Mouse (Mus musculus) lung, embryonic 16.5 days (tissue): ENCODE measurements around the gene Zbtb46. TPM values are rescaled to one million over a fixed set of nuclear protein-coding genes. Genes with fewer than 3 reads are reported as not detected.

Source experiments
- ATAC-seq: fragments of 200-750 bp; cut with Nextera tagmentation; 2 replicates; pipeline ENCODE4 v1.8.0; 2017; ENCODE audit warnings: low read depth, mild to moderate bottlenecking, moderate library complexity
- H3K27ac ChIP-seq: fragments of 300-500 bp; sonication (generic); 2 replicates; pipeline ENCODE4 v1.5.1; 2014; ENCODE audit warnings: mild to moderate bottlenecking, control low read depth, low read length
- H3K27me3 ChIP-seq: fragments of 300-500 bp; sonication (generic); 2 replicates; pipeline ENCODE4 v1.6.1; 2014; ENCODE audit warnings: low read depth, low read length, mixed read lengths; ENCODE audit not compliant: control insufficient read depth, insufficient read depth
- H3K36me3 ChIP-seq: fragments of 300-500 bp; sonication (generic); 2 replicates; pipeline ENCODE4 v1.6.1; 2014; ENCODE audit warnings: low read length; ENCODE audit not compliant: control insufficient read depth, insufficient read depth
- H3K4me1 ChIP-seq: fragments of 300-500 bp; sonication (generic); replicated peaks from 2 replicates; pipeline ENCODE4 v1.6.1; 2014; ENCODE audit warnings: low read length, mixed read lengths; ENCODE audit not compliant: control insufficient read depth, insufficient read depth
- H3K4me2 ChIP-seq: fragments of 300-500 bp; sonication (generic); 2 replicates; pipeline ENCODE4 v1.6.1; 2014; ENCODE audit warnings: low read depth, low read length, control low read depth
- H3K4me3 ChIP-seq: fragments of 300-500 bp; sonication (generic); 2 replicates; pipeline ENCODE4 v1.5.1; 2014; ENCODE audit warnings: mild to moderate bottlenecking, low read length, control low read depth
- H3K9ac ChIP-seq: fragments of 300-500 bp; sonication (generic); 2 replicates; pipeline ENCODE4 v1.6.1; 2014; ENCODE audit warnings: low read length, control low read depth
- H3K9me3 ChIP-seq: fragments of 300-500 bp; sonication (generic); 2 replicates; pipeline ENCODE4 v1.6.1; 2016; ENCODE audit warnings: low read length; ENCODE audit not compliant: control insufficient read depth
- WGBS: fragments of 180-500 bp; shearing (Covaris S2); extraction: QIAGEN DNeasy Blood & Tissue Kit; methylation state at CpG from one replicate; pipeline ENCODE4 v1.1.7; 2014; 5-methylcytosine and 5-hydroxymethylcytosine counted together
- polyA plus RNA-seq: library from polyadenylated mRNA; unstranded; fragments of >200 nt; fragmentation: Nextera tagmentation; extraction: Ambion mirVana; gene quantifications from 2 replicates; pipeline ENCODE4 v1.2.1, GENCODE M21; 2015

Gene Zbtb46
- polyA plus RNA-seq, 1 experiment from 2014 or later: 15.2 TPM

- peaks cover 5% of the 10 kb centered on the region for H3K4me1 ChIP-seq
- WGBS: 96% methylated on average over 3 of the region's 3 CpGs
- H3K4me2 ChIP-seq: no peak overlapping the region
- H3K27ac ChIP-seq: no peak overlapping the region
- no peak for ATAC-seq
- H3K27me3 ChIP-seq: no peaks in the 10 kb centered on the region
- no peak overlapping the region for H3K4me3 ChIP-seq
- no peaks in the 10 kb centered on the region for H3K36me3 ChIP-seq
- H3K9me3 ChIP-seq: no peaks in the 10 kb centered on the region
- no peak overlapping the region for H3K9ac ChIP-seq
These were observed 65.1 kb downstream of the Zbtb46 start for GRCm38 (mm10) chr2:181394086-181394485.

DNA sequence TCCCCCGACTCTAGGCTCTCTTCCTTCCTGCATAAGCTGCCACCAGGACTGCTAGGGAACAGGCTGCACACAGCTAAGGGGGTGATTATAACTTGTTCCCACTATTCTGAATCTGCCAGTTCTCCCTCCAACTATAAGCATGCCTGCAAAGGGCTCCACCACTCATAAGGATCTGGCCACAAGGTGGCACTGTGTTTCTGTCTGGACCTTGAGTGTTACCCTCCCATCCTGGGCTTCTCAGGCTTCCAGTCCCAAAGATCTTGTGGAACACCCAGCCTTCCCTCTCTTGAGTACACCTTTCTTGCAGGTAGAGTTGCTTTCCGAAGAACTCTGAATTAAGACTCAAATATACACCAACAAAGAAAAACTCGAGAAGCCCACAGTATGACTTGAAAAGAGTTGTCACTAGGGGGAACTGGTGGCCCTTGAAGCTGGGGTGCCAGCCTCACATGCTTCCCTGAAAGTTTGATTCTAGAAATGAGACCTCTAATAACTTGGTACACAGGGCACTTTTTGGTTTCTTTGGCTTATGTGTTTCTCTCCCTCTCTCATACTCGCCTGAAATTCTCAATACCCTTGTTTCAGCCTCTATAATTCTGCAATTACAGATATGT, 66.5 kb downstream of the Zbtb46 start:
- H3K9ac ChIP-seq: no peak overlapping the region
- H3K4me1 ChIP-seq: peaks cover 4% of the 10 kb centered on the region
- no peaks in the 10 kb centered on the region for H3K9me3 ChIP-seq
- 22% methylated on average over 4 of the region's 4 CpGs for WGBS
- H3K4me3 ChIP-seq: no peak overlapping the region
- no peak overlapping the region for H3K27ac ChIP-seq
- H3K27me3 ChIP-seq: no peaks in the 10 kb centered on the region
- H3K36me3 ChIP-seq: no peaks in the 10 kb centered on the region
- peak; percentile 82 for ATAC-seq
- H3K4me2 ChIP-seq: no peak overlapping the region

DNA sequence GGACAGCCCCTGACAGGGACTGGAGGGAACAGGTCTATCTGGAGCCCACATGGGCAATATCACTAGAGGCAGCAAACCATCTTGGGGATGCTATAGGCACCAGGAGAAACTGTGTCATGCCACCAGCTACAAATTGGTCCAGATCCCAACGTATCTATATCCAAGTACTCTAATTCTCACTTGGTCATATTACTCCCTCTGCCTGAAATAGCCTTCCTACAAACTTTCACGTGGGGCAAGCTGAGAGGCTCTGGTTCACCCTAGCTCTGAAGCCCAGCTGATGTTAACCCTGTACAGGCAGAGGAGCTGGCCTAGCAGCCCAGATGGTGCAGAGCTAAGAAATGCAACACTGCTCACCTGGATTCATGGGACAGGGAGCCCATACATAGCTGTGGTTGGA, 67.7 kb downstream of the Zbtb46 start:
- ATAC-seq: no peak
- 70% methylated on average over 2 of the region's 2 CpGs for WGBS
- H3K27me3 ChIP-seq: no peaks in the 10 kb centered on the region
- H3K9me3 ChIP-seq: no peaks in the 10 kb centered on the region
- H3K4me3 ChIP-seq: no peak overlapping the region
- peaks cover 2% of the 10 kb centered on the region; the same call in 1 of the 2 replicates for H3K4me1 ChIP-seq
- H3K27ac ChIP-seq: no peak overlapping the region
- no peak overlapping the region for H3K9ac ChIP-seq
- H3K36me3 ChIP-seq: no peaks in the 10 kb centered on the region
- H3K4me2 ChIP-seq: no peak overlapping the region

DNA sequence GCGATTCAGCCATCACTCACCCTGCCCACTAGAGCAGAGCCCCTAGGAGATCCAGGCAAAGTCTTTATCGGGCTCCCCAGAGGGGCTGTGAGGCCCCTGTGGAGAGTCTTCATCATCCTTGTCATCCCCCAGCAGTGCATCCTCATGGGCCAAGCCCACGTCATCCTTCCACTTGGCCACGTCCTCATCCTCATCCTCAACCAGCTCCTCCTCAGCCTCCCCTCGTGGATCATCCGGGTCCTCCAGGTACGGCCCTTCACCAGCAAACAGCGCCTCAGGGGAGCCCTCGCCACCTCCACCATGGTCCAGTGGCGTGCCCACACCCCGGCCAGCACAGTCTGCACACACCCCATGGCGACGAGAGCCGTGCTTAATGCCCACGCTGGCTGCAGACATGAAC, 68.2 kb downstream of the Zbtb46 start:
- Histone ChIP-seq H3K4me1 (peaks cover 6% of the 10 kb centered on the region), H3K27ac (no peak overlapping the region), H3K4me3 (no peak overlapping the region), H3K27me3 (no peaks in the 10 kb centered on the region), H3K36me3 (no peaks in the 10 kb centered on the region), H3K4me2 (no peak overlapping the region), H3K9ac (no peak overlapping the region), H3K9me3 (no peaks in the 10 kb centered on the region)
- 87% methylated on average over 15 of the region's 15 CpGs for WGBS
- no peak for ATAC-seq

DNA sequence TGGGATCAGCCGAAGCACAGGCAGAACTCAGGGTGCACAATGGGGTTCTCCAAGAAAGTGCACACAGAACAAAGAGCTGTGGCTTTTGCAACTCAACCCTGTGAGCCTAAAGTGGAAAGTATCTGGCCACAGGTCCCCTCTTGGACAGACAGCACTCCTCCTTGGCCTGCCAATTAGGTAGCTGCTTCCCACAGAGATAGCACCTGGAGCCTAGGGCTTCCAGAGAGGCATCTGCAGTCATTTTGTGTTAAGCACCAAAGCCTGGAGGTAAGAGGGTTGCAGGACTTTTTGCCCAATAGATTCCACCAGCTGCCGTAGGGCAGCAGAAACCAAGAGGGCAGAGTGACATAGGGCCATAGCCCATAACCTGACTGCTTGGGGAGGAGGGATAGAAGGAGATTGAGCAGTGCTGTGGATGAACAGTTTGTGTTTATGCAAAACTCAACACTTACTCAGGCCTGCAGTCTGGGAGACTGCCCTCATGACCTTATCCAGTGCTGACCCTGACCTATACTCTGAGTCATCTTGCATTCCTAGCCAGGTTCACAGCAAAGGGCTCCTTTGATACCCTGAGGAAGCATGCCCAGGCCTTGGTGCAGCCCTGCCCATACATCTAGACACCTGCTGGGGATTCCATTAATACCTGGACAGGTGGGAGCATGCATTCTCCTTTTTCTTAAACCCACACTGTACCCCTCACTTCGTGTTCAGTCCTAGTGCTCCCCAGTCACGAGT, 68.9 kb downstream of the Zbtb46 start:
- Histone ChIP-seq H3K27ac (no peak overlapping the region), H3K4me1 (peaks cover 13% of the 10 kb centered on the region), H3K4me3 (no peak overlapping the region), H3K4me2 (no peak overlapping the region), H3K9ac (no peak overlapping the region), H3K27me3 (no peaks in the 10 kb centered on the region), H3K9me3 (no peaks in the 10 kb centered on the region), H3K36me3 (no peaks in the 10 kb centered on the region)
- 68% methylated on average over 4 of the region's 4 CpGs for WGBS
- no peak for ATAC-seq

DNA sequence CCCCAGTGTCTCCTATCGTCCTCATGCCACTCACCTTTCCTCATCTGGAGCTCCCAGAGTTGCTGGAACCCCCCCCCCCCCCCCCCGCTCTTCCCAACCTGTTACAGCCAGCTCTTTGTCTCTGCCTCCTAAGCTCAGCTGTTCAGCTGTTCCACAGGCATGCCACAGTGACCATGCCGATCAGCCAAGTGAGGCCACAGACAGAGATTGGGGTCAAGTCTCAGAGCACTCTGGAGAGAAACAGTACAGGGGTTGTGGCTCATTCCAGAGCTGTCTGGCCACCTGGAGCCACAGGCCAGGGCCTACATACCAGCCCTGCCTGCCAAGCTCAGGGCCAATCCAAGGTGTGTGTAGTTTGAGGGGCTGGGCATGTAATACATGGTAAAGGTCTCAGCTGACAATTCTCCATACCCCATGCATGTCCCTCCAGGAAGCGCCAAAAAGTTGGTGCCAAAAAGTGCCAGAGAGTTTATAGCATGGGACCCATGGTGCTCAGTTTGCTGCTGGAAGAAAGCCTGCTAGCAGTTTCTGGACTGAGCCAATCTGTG, 72.5 kb downstream of the Zbtb46 start:
- Histone ChIP-seq H3K4me1 (peaks cover 25% of the 10 kb centered on the region), H3K4me2 (no peak overlapping the region), H3K4me3 (no peak overlapping the region), H3K27me3 (no peaks in the 10 kb centered on the region), H3K9ac (no peak overlapping the region), H3K9me3 (no peaks in the 10 kb centered on the region), H3K36me3 (peaks cover 3% of the 10 kb centered on the region; the same call in 1 of the 2 replicates), H3K27ac (peak overlapping the region; percentile 96; the same call in 1 of the 2 replicates)
- WGBS: 62% methylated on average over 3 of the region's 4 CpGs
- ATAC-seq: no peak

DNA sequence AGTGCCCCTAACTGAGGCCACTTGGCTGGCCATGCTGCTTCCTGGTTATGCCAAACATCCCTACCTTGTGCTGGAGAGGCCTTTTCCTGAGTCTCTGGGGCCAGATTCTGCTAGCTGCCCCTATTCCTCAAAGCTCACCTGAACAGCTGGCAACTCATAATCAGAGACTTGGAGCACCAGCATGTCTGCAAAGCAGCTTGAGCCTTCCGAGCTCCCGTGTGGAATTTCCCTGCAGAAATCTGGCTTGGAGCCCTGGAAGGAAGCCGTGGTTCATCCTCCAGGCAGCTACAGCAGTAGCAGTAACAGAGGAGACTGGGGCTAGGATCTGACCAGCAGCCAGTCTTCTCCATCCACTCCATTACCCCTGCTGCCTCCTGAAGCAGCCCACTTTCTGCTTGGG, 73.3 kb downstream of the Zbtb46 start:
- H3K4me2 ChIP-seq: no peak overlapping the region
- WGBS: 42% methylated on average over 3 of the region's 3 CpGs
- H3K4me3 ChIP-seq: no peak overlapping the region
- no peak overlapping the region for H3K9ac ChIP-seq
- no peak for ATAC-seq
- no peaks in the 10 kb centered on the region for H3K27me3 ChIP-seq
- peaks cover 25% of the 10 kb centered on the region for H3K4me1 ChIP-seq
- peak overlapping the region; percentile 96 for H3K27ac ChIP-seq
- H3K36me3 ChIP-seq: peaks cover 6% of the 10 kb centered on the region; the same call in 1 of the 2 replicates
- no peaks in the 10 kb centered on the region for H3K9me3 ChIP-seq

GRCm38 (mm10) chr2:181384919-181385391, 74.3 kb downstream of the Zbtb46 start:
- Histone ChIP-seq H3K4me3 (no peak overlapping the region), H3K36me3 (peaks cover 15% of the 10 kb centered on the region), H3K9me3 (no peaks in the 10 kb centered on the region), H3K27me3 (no peaks in the 10 kb centered on the region), H3K4me2 (no peak overlapping the region), H3K27ac (peak overlapping the region; percentile 96), H3K9ac (no peak overlapping the region), H3K4me1 (peaks cover 25% of the 10 kb centered on the region)
- 52% methylated on average over 4 of the region's 4 CpGs for WGBS
- ATAC-seq: peak; percentile 90

DNA sequence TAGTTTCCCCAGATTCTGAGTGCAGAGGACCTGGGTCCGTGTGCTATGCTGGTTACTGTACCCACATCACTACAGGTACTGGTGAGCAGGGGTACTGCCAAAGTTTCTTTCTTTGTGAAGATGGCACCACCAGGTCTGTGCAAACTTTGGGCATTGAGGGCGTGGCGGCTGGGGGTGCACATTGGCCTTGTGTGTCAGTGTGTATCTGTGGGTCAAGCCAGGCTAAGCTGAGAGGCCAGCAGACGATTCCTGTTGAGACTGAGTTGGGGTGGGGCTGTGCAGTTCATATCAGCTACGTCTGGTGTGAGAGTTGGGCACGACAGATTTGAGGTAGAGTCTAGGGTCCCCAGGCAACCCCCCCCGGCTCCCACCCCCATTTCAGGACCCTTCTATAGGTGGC, 74.8 kb downstream of the Zbtb46 start:
- Histone ChIP-seq H3K4me3 (no peak overlapping the region), H3K4me2 (no peak overlapping the region), H3K9me3 (no peaks in the 10 kb centered on the region), H3K27me3 (no peaks in the 10 kb centered on the region), H3K9ac (no peak overlapping the region), H3K36me3 (peaks cover 19% of the 10 kb centered on the region), H3K27ac (peak overlapping the region; percentile 96), H3K4me1 (peaks cover 25% of the 10 kb centered on the region)
- WGBS: 59% methylated on average over 7 of the region's 7 CpGs
- ATAC-seq: peak; percentile 49
